Mouse (Mus musculus) hindbrain, embryonic 16.5 days (tissue): ENCODE measurements around the gene Slc15a4. TPM values are rescaled to one million over a fixed set of nuclear protein-coding genes. Genes with fewer than 3 reads are reported as not detected.

Experiments
- ATAC-seq: fragments of 200-750 bp; cut with Nextera tagmentation; 2 replicates; pipeline ENCODE4 v1.8.0; 2017; ENCODE audit warnings: moderate TSS enrichment, moderate library complexity
- H3K27ac ChIP-seq: fragments of 300-500 bp; sonication (generic); 2 replicates; pipeline ENCODE4 v1.5.1; 2014; ENCODE audit warnings: low read depth, mild to moderate bottlenecking, control low read depth, low read length, moderate library complexity
- H3K27me3 ChIP-seq: fragments of 300-500 bp; sonication (generic); replicated peaks from 2 replicates; pipeline ENCODE4 v1.6.1; 2014; ENCODE audit warnings: low read length; ENCODE audit not compliant: control insufficient read depth, insufficient read depth
- H3K36me3 ChIP-seq: fragments of 300-500 bp; sonication (generic); 2 replicates; pipeline ENCODE4 v1.6.1; 2014; ENCODE audit warnings: mild to moderate bottlenecking, low read length, moderate library complexity, mixed read lengths; ENCODE audit not compliant: control insufficient read depth, insufficient read depth
- H3K4me1 ChIP-seq: fragments of 300-500 bp; sonication (generic); 2 replicates; pipeline ENCODE4 v1.6.1; 2014; ENCODE audit warnings: low read depth, low read length; ENCODE audit not compliant: control insufficient read depth, insufficient read depth
- H3K4me2 ChIP-seq: fragments of 300-500 bp; sonication (generic); 2 replicates; pipeline ENCODE4 v1.6.1; 2014; ENCODE audit warnings: mild to moderate bottlenecking, low read length, control low read depth, moderate library complexity
- H3K4me3 ChIP-seq: fragments of 300-500 bp; sonication (generic); 2 replicates; pipeline ENCODE4 v1.5.1; 2014; ENCODE audit warnings: mild to moderate bottlenecking, low read length, control low read depth, moderate library complexity
- H3K9ac ChIP-seq: fragments of 300-500 bp; sonication (generic); 2 replicates; pipeline ENCODE4 v1.6.1; 2014; ENCODE audit warnings: low read depth, mild to moderate bottlenecking, control low read depth, low read length, moderate library complexity
- H3K9me3 ChIP-seq: fragments of 300-500 bp; sonication (generic); 2 replicates; pipeline ENCODE4 v1.6.1; 2014; ENCODE audit warnings: mild to moderate bottlenecking, low read length, moderate library complexity; ENCODE audit not compliant: control insufficient read depth
- WGBS: fragments of 180-500 bp; shearing (Covaris S2); extraction: QIAGEN DNeasy Blood & Tissue Kit; methylation state at CpG from one replicate; pipeline ENCODE4 v1.1.7; 2014; 5-methylcytosine and 5-hydroxymethylcytosine counted together
- polyA plus RNA-seq: library from polyadenylated mRNA; unstranded; fragments of >200 nt; fragmentation: Nextera tagmentation; extraction: Ambion mirVana; gene quantifications from 2 replicates; pipeline ENCODE4 v1.2.1, GENCODE M21; 2015

Gene Slc15a4
- 29.1 and 29.6 TPM in 2 replicates for polyA plus RNA-seq

DNA sequence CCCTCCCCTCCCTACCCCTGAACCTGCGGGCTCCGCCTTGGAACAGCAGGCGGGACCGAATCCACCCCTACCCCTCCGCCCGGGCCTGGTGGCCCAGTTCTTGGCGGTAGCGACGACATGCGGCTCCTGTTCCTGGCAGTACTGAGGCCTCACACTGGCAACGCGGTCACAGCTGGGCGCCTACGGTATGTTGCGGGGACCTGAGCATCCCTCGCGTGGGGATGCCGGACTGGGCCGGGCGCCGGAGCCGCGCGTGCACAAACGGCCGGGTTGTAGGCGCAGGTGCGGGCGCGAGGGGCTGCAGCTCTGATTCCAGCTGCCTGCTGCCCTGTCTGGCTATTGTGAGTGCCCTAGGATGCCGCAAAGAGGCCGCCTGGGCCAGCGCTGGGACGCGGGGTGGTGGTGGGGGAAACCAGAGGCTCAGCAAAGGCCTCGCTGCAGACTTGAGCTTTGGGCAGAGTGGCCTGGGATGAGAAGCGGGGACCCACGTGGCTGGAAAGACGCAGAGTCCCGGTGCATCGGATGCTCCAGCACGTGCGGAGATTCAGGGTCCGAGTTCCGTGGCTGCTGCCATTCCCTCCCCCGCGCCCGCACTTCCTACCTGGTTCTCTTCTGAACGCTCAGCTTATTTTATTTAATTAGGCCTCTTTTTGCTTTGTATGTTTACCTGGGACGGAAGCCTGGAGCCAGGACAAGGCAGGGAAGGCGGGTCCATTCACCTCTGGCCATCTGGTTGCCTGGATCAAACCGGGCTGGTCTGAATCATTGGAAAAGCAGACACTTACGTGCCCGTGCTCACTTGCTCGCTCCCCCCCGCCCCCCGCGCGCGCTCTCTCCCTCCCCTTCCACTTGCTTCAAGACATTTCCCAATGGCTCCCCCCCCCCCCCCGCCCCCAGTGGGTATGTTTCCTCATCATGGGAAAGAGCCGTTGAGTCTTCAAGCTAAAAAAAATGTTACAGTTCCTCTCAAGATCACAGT lies at the start of gene Slc15a4, which contains the start of gene Glt1d1:
Slc15a4 (minus strand) TSS at position 731 of the 979 bp plus-strand sequence.
Glt1d1 (plus strand) TSS at position 96 of the 979 bp plus-strand sequence.
- peak; percentile 85 for ATAC-seq
- Histone ChIP-seq H3K4me3 (peak within 1 kb of the TSS; percentile 65), H3K4me2 (peak within 1 kb of the TSS; percentile 91), H3K9ac (peak within 1 kb of the TSS; percentile 90), H3K27me3 (no peaks in the 10 kb centered on the region), H3K9me3 (no peaks in the 10 kb centered on the region), H3K4me1 (peaks cover 4% of the 10 kb centered on the region), H3K36me3 (no peaks in the 10 kb centered on the region), H3K27ac (peak within 1 kb of the TSS; percentile 46; the same call in 1 of the 2 replicates)
- under 1% methylated on average over 61 of the region's 62 CpGs for WGBS

DNA sequence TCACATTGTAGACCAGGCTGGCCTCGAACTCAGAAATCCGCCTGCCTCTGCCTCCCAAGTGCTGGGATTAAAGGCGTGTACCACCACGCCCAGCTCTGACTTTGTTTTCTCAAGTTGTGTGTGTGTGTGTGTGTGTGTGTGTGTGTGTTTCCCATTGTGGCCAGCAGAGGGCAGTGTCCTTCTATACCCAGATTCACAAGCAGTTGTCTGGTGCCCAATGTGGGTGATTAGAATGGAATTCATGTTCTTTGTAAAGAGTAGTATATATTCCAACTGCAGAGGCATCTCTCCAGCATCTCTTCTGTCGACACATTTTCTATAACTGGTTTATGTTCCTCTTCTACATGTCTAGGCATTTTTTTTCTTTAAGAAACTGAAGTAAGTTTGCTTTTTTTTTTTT lies 45.8 kb upstream of the Slc15a4 start:
- Histone ChIP-seq H3K36me3 (no peaks in the 10 kb centered on the region), H3K4me3 (no peak overlapping the region), H3K9me3 (no peaks in the 10 kb centered on the region), H3K27me3 (no peaks in the 10 kb centered on the region), H3K4me2 (no peak overlapping the region), H3K9ac (no peak overlapping the region), H3K4me1 (no peaks in the 10 kb centered on the region), H3K27ac (no peak overlapping the region)
- no peak for ATAC-seq
- 97% methylated on average over 5 of the region's 5 CpGs for WGBS

DNA sequence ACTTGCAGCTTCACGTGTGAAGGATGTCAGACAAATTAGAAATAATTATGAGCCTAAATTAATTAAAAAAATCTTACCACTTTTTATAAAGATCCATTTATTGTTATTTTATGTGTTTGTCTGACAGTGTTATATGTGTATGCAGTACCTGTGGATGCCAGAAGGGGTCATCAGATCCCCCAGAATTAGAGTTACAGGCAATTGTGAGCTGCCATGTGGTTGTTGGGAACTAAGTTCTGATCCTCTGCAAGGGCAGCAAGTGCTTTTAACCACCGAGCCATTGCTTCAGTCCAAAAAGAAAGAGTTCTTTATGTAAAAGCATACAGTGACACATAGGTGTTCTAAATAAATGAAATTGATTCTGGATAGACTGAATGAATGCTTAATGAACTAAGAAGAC lies 44.9 kb upstream of the Slc15a4 start:
- H3K4me2 ChIP-seq, result no peak overlapping the region
- no peak overlapping the region for H3K4me3 ChIP-seq
- H3K36me3 ChIP-seq, result no peaks in the 10 kb centered on the region
- no peak overlapping the region for H3K9ac ChIP-seq
- no peaks in the 10 kb centered on the region for H3K27me3 ChIP-seq
- no peaks in the 10 kb centered on the region for H3K4me1 ChIP-seq
- ATAC-seq, result no peak
- H3K27ac ChIP-seq, result no peak overlapping the region
- 97% methylated on average over 2 of the region's 2 CpGs for WGBS
- no peaks in the 10 kb centered on the region for H3K9me3 ChIP-seq

DNA sequence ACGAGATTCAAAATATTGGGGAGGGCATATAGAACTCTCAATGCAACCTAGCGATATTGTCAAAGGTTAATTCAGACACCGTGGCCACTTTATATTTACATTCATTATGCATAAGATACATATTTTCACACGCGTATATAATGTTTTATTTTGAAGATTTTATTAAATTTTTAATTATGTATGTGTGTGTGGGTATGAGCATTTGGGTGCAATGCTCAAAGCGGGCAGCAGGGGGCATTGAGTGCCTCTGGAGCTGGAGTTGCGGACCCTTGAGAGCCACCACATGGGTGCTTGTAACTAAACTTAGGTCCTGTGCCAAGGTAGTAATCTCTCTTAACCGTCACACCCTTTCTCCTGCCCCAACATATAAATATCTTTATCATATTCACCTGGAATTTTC lies 41.2 kb upstream of the Slc15a4 start:
- no peak overlapping the region for H3K9ac ChIP-seq
- H3K4me3 ChIP-seq, result no peak overlapping the region
- no peak for ATAC-seq
- H3K4me1 ChIP-seq, result no peaks in the 10 kb centered on the region
- no peak overlapping the region for H3K4me2 ChIP-seq
- H3K27me3 ChIP-seq, result no peaks in the 10 kb centered on the region
- no peaks in the 10 kb centered on the region for H3K9me3 ChIP-seq
- H3K36me3 ChIP-seq, result no peaks in the 10 kb centered on the region
- 92% methylated on average over 8 of the region's 8 CpGs for WGBS
- H3K27ac ChIP-seq, result no peak overlapping the region

DNA sequence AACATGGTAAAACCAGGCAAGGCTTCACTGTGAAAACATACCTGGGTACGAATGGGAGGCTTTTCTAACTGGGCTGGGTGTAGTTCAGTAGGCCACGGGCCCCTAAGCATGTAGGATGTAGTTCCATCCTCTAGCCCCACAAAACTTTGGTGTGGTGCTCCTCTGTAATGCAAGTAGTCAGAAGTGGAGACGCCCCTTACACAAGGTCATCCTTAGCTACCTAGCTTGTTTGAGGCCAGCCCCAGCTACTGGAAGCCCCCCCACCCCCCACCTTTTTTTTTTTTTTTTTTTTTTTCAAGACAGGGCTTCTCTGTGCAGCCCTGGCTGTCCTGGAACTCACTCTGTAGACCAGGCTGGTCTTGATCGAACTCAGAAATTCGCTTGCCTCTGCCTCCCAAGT lies 28.3 kb upstream of the Slc15a4 start:
- Histone ChIP-seq H3K4me1 (no peaks in the 10 kb centered on the region), H3K4me2 (no peak overlapping the region), H3K27ac (no peak overlapping the region), H3K9ac (no peak overlapping the region), H3K9me3 (peaks cover 2% of the 10 kb centered on the region; the same call in 1 of the 2 replicates), H3K27me3 (no peaks in the 10 kb centered on the region), H3K4me3 (no peak overlapping the region), H3K36me3 (peaks cover 6% of the 10 kb centered on the region)
- no peak for ATAC-seq
- WGBS, result 89% methylated on average over 5 of the region's 5 CpGs

DNA sequence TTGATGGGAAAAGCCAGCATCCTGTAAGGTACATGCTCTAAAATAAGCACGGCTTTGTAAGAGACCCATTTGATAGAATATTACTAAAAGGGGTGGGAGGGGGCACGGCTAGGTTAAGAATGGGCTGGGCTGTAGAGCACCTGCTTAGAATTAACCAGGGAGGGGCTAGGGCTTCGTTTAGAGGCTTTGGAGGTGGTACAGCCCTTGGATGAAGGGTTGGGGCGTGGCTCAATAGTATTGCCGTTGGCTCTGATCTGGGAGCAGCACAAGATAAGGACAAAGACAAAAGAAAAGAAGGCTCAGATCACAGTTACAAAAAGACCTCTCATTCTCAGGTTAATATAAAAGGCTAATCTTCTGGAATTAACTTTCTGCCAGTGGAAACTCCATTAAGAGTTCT lies 27.6 kb upstream of the Slc15a4 start:
- WGBS, result 82% methylated on average over 5 of the region's 5 CpGs
- H3K27me3 ChIP-seq, result no peaks in the 10 kb centered on the region
- no peak for ATAC-seq
- H3K4me3 ChIP-seq, result no peak overlapping the region
- no peak overlapping the region for H3K4me2 ChIP-seq
- peaks cover 2% of the 10 kb centered on the region; the same call in 1 of the 2 replicates for H3K9me3 ChIP-seq
- no peaks in the 10 kb centered on the region for H3K4me1 ChIP-seq
- no peak overlapping the region for H3K9ac ChIP-seq
- no peak overlapping the region for H3K27ac ChIP-seq
- H3K36me3 ChIP-seq, result peaks cover 6% of the 10 kb centered on the region

DNA sequence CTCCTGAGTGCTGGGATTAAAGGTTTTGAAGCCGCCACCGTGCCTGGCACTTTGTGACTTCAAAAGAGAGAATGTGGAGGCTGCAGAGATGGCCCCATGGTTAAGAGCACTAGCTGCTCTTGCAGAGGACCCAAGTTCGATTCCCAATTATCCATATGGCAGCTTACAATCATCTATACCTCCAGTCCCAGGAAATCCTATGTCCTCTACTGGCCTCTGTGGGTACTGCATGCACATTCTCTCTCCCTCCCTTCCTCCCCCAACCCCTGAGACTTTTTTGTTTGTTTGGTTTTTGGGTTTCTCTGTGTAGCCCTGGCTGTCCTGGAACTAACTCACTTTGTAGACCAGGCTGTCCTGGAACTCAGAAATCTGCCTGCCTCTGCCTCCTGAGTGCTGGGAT lies 26.6 kb upstream of the Slc15a4 start:
- Histone ChIP-seq H3K4me3 (no peak overlapping the region), H3K9me3 (peaks cover 2% of the 10 kb centered on the region; the same call in 1 of the 2 replicates), H3K27me3 (no peaks in the 10 kb centered on the region), H3K36me3 (peaks cover 6% of the 10 kb centered on the region), H3K9ac (no peak overlapping the region), H3K27ac (no peak overlapping the region), H3K4me1 (no peaks in the 10 kb centered on the region), H3K4me2 (no peak overlapping the region)
- WGBS, result 94% methylated on average over 3 of the region's 3 CpGs
- ATAC-seq, result no peak

DNA sequence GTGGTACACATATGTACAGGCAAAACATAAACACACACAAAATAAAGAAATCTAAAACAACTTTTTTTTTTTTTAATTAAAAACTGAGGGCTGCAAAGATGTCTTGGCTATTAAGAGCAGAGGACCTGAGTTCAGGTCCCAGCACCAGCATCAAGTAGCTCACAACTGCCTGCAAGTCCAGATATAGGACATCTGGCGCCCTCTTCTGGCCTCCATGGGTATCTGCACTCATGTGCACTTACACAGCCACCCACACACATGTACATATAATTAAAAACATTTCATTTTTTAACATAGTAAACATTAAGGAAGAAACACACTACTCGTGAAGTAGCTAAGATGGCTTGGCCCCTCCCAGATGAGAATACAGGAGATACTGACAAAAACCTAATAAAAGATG lies 25.6 kb upstream of the Slc15a4 start:
- no peaks in the 10 kb centered on the region for H3K4me1 ChIP-seq
- H3K9ac ChIP-seq, result no peak overlapping the region
- H3K4me3 ChIP-seq, result no peak overlapping the region
- H3K4me2 ChIP-seq, result no peak overlapping the region
- no peaks in the 10 kb centered on the region for H3K27me3 ChIP-seq
- peaks cover 6% of the 10 kb centered on the region for H3K36me3 ChIP-seq
- ATAC-seq, result no peak
- H3K27ac ChIP-seq, result no peak overlapping the region
- H3K9me3 ChIP-seq, result peaks cover 2% of the 10 kb centered on the region; the same call in 1 of the 2 replicates
- WGBS, result 91% methylated on average over 2 of the region's 2 CpGs

DNA sequence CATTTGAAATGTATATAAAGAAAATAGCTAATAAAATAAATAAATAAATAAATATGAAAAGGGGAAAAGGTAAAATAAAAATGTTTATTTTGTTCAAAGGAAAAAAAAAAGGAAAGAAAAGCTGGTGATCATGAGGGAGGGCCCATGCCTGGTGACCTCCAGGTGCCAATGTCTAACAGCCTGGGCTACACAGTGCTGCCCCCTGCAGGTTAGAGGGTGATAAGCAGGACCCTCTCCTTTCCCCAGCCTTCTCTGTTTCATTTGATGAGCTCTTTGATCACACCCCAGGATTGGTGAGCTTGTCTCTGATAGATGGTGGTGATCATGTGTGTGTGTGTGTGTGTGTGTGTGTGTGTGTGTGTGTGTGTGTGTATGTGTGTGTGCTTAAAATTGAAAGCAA lies 16.4 kb upstream of the Slc15a4 start:
- ATAC-seq, result no peak

More for the DNA sequence above, 16.4 kb upstream of the Slc15a4 start:
- H3K4me2 ChIP-seq, result no peak overlapping the region
- H3K27me3 ChIP-seq, result no peaks in the 10 kb centered on the region
- H3K27ac ChIP-seq, result no peak overlapping the region
- H3K4me1 ChIP-seq, result no peaks in the 10 kb centered on the region
- H3K9me3 ChIP-seq, result no peaks in the 10 kb centered on the region
- H3K36me3 ChIP-seq, result no peaks in the 10 kb centered on the region
- H3K9ac ChIP-seq, result no peak overlapping the region
- no peak overlapping the region for H3K4me3 ChIP-seq
